Mouse (Mus musculus) limb, embryonic 11.5 days (tissue): ENCODE results near the gene Arhgdib. TPM values are rescaled to one million over a fixed set of nuclear protein-coding genes. Genes with fewer than 3 reads are reported as not detected.

Experiments used
- ATAC-seq: fragments of 200-750 bp; cut with Nextera tagmentation; 2 replicates; pipeline ENCODE4 v1.8.0; 2017; ENCODE audit warnings: low read depth; ENCODE audit not compliant: insufficient number of reproducible peaks, low FRiP score, low TSS enrichment
- DNase-seq: peaks from one replicate; pipeline ENCODE4 v3.0.0-alpha.2; 2015; ENCODE audit warnings: low spot score
- H3K27ac ChIP-seq: fragments of 300-500 bp; sonication (generic); replicated peaks from 2 replicates; pipeline ENCODE4 v1.5.1; 2014; ENCODE audit warnings: low read depth, mild to moderate bottlenecking, low read length
- H3K27me3 ChIP-seq: fragments of 300-500 bp; sonication (generic); 2 replicates; pipeline ENCODE4 v1.6.1; 2014; ENCODE audit warnings: mild to moderate bottlenecking, low read length, mixed read lengths; ENCODE audit not compliant: control insufficient read depth, insufficient read depth
- H3K36me3 ChIP-seq: fragments of 300-500 bp; sonication (generic); 2 replicates; pipeline ENCODE4 v1.6.1; 2014; ENCODE audit warnings: mild to moderate bottlenecking, low read length, moderate library complexity, mixed read lengths; ENCODE audit not compliant: control insufficient read depth, insufficient read depth
- H3K4me1 ChIP-seq: fragments of 300-500 bp; sonication (generic); 2 replicates; pipeline ENCODE4 v1.6.1; 2014; ENCODE audit warnings: low read length, mixed read lengths; ENCODE audit not compliant: control insufficient read depth, insufficient read depth
- H3K4me2 ChIP-seq: fragments of 300-500 bp; sonication (generic); 2 replicates; pipeline ENCODE4 v1.6.1; 2014; ENCODE audit warnings: low read depth, mild to moderate bottlenecking, moderate library complexity; ENCODE audit not compliant: severe bottlenecking
- H3K4me3 ChIP-seq: fragments of 300-500 bp; sonication (generic); 2 replicates; pipeline ENCODE4 v1.5.1; 2014; ENCODE audit warnings: low read depth, low read length
- H3K9ac ChIP-seq: fragments of 300-500 bp; sonication (generic); 2 replicates; pipeline ENCODE4 v1.6.1; 2014; ENCODE audit warnings: mild to moderate bottlenecking, low read length
- H3K9me3 ChIP-seq: fragments of 300-500 bp; sonication (generic); 2 replicates; pipeline ENCODE4 v1.6.1; 2016; ENCODE audit warnings: low read length; ENCODE audit not compliant: control insufficient read depth
- WGBS: fragments of 180-500 bp; shearing (Covaris S2); extraction: QIAGEN DNeasy Blood & Tissue Kit; methylation state at CpG from one replicate; pipeline ENCODE4 v1.1.7; 2014; 5-methylcytosine and 5-hydroxymethylcytosine counted together
- polyA plus RNA-seq: library from polyadenylated mRNA; unstranded; fragments of >200 nt; fragmentation: Nextera tagmentation; extraction: Ambion mirVana; gene quantifications from 2 replicates; pipeline ENCODE4 v1.2.1, GENCODE M21; 2014

Gene Arhgdib
- polyA plus RNA-seq, 1 experiment from 2014 or later = 44.8 TPM

- H3K27me3 ChIP-seq = no peaks in the 10 kb centered on the region
- H3K4me3 ChIP-seq = no peak overlapping the region
- DNase-seq (no peak), ATAC-seq (no peak)
- no peak overlapping the region for H3K4me2 ChIP-seq
- H3K4me1 ChIP-seq = no peaks in the 10 kb centered on the region
- H3K9me3 ChIP-seq = no peaks in the 10 kb centered on the region
- H3K27ac ChIP-seq = no peak overlapping the region
- H3K9ac ChIP-seq = no peak overlapping the region
- no peaks in the 10 kb centered on the region for H3K36me3 ChIP-seq
- WGBS = 86% methylated on average over 3 of the region's 3 CpGs
Measured at GRCm38 (mm10) chr6:136883431-136883915, 58.2 kb downstream of the Arhgdib start.

DNA sequence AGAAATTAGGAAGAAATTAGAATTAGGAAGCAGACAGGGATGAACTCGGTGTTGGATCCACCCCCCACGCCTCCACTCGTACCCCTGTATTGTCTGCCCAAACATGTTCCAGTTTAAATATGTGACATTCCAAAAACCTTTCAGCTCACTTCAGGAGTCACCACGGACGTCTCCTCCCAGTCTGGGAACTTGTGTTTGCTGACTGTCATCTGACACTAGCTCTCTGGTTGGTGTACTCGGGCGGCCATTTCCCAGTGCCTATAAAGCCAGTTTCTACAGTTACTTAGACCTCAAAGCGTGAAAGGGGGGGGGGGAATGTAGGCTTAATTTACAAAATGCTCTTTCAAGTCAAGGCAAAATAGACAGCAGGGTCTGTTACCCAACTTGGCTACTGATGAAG is 60.0 kb downstream of the Arhgdib start:
- no peak overlapping the region for H3K4me2 ChIP-seq
- H3K4me1 ChIP-seq = no peaks in the 10 kb centered on the region
- ATAC-seq = no peak
- H3K27ac ChIP-seq = no peak overlapping the region
- no peak overlapping the region for H3K4me3 ChIP-seq
- WGBS = 62% methylated on average over 8 of the region's 8 CpGs
- no peaks in the 10 kb centered on the region for H3K27me3 ChIP-seq
- no peaks in the 10 kb centered on the region for H3K9me3 ChIP-seq
- no peak overlapping the region for H3K9ac ChIP-seq
- DNase-seq = no peak
- no peaks in the 10 kb centered on the region for H3K36me3 ChIP-seq

- DNase-seq = peak; percentile 37
- Histone ChIP-seq H3K36me3 (no peaks in the 10 kb centered on the region), H3K27me3 (no peaks in the 10 kb centered on the region), H3K4me1 (0 out of 2 replicates have a peak, but pooled peaks cover 3% of the 10 kb centered on the region), H3K9me3 (no peaks in the 10 kb centered on the region), H3K4me3 (no peak within 1 kb of the TSS), H3K4me2 (peak within 1 kb of the TSS; percentile 5; the same call in 1 of the 2 replicates), H3K9ac (peak within 1 kb of the TSS; percentile 50; the same call in 1 of the 2 replicates), H3K27ac (no peak within 1 kb of the TSS; the same call in 1 of the 2 replicates)
- ATAC-seq = no peak
- 36% methylated on average over 9 of the region's 9 CpGs for WGBS
Measured at GRCm38 (mm10) chr6:136875670-136876069, 66.0 kb downstream of the Arhgdib start, which contains the start of gene Mgp. Mgp (minus strand) TSS chr6:136875823.

GRCm38 (mm10) chr6:136874599-136874998 is 67.1 kb downstream of the Arhgdib start:
- H3K36me3 ChIP-seq = no peaks in the 10 kb centered on the region
- no peak overlapping the region for H3K9ac ChIP-seq
- H3K4me2 ChIP-seq = no peak overlapping the region
- no peak overlapping the region for H3K27ac ChIP-seq
- H3K27me3 ChIP-seq = no peaks in the 10 kb centered on the region
- WGBS = 83% methylated on average over 8 of the region's 8 CpGs
- no peak overlapping the region for H3K4me3 ChIP-seq
- 0 out of 2 replicates have a peak, but pooled peaks cover 3% of the 10 kb centered on the region for H3K4me1 ChIP-seq
- H3K9me3 ChIP-seq = no peaks in the 10 kb centered on the region
- ATAC-seq (no peak), DNase-seq (no peak)

Other genes starting within 250 kb of the Arhgdib start
- 0.14 and 0.35 TPM in 2 replicates for gene Gucy2c, start 160.1 kb downstream of the Arhgdib start, polyA plus RNA-seq
- 0.92 and 0.96 TPM in 2 replicates for gene Hist4h4, start 137.5 kb downstream of the Arhgdib start, polyA plus RNA-seq
- gene H2afj, start 133.7 kb downstream of the Arhgdib start, polyA plus RNA-seq = 78.5 and 79.9 TPM in 2 replicates
- 1.8 and 2.7 TPM in 2 replicates for gene BC049715, start 114.3 kb downstream of the Arhgdib start, polyA plus RNA-seq
- 169 and 183 TPM in 2 replicates for gene Wbp11, start 113.7 kb downstream of the Arhgdib start, polyA plus RNA-seq
- not detected in 2 replicates for gene Smco3, start 106.4 kb downstream of the Arhgdib start, polyA plus RNA-seq
- 1.2 and 2.3 TPM in 2 replicates for gene Art4, start 84.2 kb downstream of the Arhgdib start, polyA plus RNA-seq
- gene Mgp, start 66.1 kb downstream of the Arhgdib start, polyA plus RNA-seq = 10.4 and 14.1 TPM in 2 replicates
- gene Erp27, start 19.7 kb downstream of the Arhgdib start, polyA plus RNA-seq = 0.31 TPM in 1 of 2 replicates, not detected in the other
- gene Pde6h, start 18.1 kb downstream of the Arhgdib start, polyA plus RNA-seq = not detected in 2 replicates
- 0.85 and 1.3 TPM in 2 replicates for gene Rerg, start 228.6 kb upstream of the Arhgdib start, polyA plus RNA-seq